Mouse (Mus musculus): ENCODE results near the gene Wfikkn1.
A peak's percentile ranks its signal among the peaks of the same experiment; 100 is the strongest.

The Wfikkn1 gene

DNA sequence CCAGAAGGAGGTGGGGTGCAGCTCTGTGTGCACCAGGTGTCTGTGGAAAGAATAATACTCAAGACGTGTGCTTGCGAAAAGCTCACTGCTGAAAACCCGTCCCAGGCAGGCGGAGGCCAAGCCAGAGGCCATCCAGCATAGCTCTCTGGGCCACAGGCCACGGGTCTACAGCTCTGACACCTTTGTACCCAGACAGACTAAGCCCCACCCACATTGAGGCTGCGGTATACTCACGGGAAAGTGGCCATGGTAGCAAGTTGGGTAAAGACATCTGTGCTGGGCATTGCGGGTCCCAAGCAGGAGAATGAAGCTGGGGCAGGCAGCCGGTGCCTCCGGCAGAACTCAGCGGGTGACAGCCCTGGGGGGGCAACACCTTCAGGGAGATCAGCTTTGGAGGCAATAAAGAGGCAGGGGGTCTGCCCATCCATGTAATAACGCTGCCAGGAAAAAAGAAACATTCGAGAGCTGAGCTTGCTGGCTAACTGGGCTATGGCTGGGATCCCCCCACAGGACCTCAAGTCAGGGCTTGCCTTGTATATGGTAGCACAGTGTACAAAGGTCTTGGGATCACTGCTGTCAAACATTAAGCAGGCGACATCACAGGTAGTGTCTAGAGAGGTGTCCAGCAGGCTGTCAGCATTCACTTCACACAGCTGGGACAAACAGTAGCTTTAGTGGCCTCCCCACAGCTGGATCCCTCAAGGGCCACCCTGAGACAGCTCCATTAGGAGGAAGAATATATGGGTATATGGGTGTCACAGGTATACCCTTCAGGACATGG, 41.0 kb downstream of the Wfikkn1 start:
- ATAC-seq (ENCODE audit: insufficient number of reproducible peaks, low FRiP score, low TSS enrichment), result no peak

DNA sequence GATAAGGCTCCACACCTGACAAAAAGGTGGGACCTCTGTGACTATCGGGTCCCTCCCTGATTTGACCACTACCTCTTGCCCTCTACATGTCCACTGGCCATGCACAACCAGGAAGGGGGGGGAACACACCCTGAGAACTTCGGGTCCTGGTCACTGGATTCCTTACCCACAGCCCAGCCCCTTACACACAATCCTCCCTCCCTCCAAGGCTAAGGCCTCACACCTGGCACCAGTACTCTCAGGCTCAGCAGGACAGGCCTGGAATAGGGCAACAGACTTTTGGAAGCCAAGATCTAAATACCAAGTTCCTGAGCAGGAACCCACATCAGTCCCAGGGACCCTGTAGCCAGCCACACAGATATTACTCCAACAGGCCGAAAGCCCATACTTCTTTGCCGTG, 41.8 kb downstream of the Wfikkn1 start:
- no peak for ATAC-seq (ENCODE audit: insufficient number of reproducible peaks, low FRiP score, low TSS enrichment)

DNA sequence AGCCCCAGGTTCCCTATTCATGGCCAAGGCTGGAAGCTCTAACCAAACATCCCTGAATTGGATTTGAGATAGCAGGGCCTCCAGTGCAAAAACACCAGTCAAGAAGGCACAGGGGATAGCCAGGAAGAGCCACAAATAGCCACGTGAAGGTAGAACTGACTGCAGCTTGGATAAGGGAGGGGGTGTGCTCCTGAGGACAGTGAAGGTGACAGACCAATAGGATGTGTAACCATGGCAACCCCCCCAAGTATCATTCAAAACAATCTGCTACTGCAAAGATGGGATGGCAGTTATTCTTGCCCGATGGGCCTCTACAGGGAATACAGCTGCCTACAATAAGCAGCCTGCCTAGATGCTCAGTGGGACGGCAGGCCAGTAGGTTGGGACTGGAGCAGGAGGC, 43.1 kb downstream of the Wfikkn1 start:
- no peak for ATAC-seq (ENCODE audit: insufficient number of reproducible peaks, low FRiP score, low TSS enrichment)

DNA sequence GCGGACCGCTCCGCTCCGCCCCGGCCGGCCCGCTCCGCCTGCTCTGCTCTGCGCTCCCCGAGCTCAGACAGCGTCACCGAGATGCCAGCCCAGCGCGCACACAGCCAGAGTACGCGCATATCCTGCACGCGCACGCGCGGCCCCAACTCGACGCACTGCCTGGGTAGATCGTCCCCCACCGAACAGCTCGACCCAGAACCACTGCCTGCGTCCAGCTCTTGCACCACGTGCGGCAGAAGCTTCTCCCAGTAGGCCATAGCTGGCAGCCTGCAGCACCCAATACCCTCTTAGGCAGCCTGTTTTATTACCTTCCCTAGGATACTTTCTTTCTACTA, 43.6 kb downstream of the Wfikkn1 start, which contains the start of gene Rhbdl1:
Rhbdl1 (minus strand) TSS at position 220 of the 335 bp plus-strand sequence.
- ATAC-seq (ENCODE audit: insufficient number of reproducible peaks, low FRiP score, low TSS enrichment), result peak; percentile 45; the same call in 1 of the 2 replicates

DNA sequence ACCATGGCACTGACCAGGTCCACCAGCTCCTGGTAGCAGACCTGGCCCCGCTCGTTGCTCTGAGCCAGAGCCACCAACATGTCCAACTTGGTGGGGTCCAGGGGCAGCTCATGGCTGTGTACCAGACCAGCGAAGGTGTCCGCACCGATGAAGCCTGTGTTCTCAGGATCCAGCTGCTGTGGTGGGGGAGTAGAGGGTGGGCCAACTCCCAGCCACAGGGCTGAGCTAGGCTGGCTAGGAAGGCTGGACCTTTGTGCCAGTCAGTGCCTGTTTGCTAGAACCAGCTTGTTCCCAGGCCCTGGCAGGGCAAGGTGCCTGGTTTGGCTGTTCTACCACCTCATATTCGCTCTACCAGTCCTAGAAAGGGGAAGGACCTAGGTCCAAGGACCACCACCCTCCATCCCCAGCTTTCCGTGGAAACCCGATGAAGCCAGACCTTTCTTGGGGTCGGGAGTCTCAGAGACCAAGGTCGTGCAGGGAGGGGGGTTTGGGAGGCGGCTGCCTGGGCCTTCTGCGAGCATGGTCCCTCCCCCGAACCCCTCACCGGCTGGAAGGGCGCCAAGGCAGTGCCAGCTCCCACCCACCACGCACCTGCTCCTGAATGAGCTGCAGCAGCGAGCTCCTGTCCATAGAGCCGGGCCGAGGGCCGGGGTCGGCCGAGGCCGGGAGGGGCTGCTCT, 44.1 kb downstream of the Wfikkn1 start:
- no peak for ATAC-seq (ENCODE audit: insufficient number of reproducible peaks, low FRiP score, low TSS enrichment)

DNA sequence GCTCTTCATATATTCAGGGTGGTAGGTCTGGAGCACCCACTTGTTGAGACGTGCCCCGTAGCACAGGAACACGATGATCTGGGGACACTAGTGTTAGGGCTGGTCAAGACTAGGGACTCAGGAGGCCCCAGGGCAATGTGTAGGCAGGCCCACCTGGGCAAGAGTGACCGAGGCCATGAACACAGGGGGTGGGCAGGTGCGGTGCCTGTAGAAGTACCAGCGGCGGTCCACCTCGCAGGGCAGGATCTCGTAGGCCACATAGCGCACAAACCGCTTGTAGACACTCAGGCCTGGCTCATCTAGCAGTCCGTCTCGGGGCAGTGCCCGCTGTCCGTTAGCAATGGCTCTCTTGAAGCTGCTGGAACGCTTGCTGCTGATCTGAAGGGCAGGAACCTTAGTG, 44.8 kb downstream of the Wfikkn1 start:
- no peak for ATAC-seq (ENCODE audit: insufficient number of reproducible peaks, low FRiP score, low TSS enrichment)

DNA sequence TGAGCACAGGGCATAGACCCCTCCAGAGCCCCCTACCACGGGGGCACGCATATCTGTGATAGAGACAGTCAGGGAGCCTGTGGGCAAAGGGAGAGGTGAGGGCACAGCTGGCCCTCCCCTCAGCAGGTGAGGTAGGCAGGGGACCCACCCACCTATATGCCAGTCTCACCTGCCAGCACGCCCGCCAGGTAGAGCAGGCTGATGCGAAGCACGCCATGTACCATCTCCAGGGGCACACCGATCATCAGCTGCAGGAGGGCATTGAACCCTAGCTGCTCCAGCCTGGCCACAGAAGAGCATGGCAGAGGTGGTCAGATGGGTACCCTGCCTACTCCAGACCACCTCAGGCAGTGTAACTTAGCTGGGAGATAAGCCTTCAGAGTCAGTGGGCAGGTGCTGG, 45.4 kb downstream of the Wfikkn1 start:
- no peak for ATAC-seq (ENCODE audit: insufficient number of reproducible peaks, low FRiP score, low TSS enrichment)

DNA sequence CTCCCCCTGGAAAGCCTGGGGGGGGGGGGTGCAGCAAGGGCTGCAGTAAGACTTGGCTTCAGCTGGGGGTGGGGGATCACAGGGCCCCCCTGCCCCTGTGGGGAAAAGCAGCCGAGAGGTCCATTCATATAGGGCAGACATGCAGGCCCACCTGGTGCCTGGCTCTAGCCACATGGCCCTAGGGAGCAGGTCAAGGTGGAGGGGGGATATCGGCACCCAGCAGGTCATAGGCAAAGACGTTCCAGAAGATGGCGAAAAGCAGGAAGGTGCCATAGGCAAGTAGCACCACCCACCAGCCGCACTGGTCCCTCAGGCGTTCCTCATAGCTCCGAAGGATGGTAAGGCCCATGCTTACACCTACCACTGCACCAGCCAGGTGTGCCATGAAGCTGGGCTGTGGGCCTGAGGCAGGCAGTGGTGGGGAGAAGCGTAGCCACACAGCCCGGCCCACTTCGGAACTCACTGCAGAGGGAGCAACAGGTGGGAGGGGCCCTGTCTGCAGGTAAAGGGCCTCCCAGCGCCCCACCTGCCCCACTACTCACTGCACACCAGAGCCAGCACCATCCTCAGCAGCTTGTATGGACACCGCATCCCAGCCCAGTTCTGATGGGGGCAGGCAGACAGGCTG, 45.9 kb downstream of the Wfikkn1 start:
- ATAC-seq (ENCODE audit: insufficient number of reproducible peaks, low FRiP score, low TSS enrichment), result no peak

DNA sequence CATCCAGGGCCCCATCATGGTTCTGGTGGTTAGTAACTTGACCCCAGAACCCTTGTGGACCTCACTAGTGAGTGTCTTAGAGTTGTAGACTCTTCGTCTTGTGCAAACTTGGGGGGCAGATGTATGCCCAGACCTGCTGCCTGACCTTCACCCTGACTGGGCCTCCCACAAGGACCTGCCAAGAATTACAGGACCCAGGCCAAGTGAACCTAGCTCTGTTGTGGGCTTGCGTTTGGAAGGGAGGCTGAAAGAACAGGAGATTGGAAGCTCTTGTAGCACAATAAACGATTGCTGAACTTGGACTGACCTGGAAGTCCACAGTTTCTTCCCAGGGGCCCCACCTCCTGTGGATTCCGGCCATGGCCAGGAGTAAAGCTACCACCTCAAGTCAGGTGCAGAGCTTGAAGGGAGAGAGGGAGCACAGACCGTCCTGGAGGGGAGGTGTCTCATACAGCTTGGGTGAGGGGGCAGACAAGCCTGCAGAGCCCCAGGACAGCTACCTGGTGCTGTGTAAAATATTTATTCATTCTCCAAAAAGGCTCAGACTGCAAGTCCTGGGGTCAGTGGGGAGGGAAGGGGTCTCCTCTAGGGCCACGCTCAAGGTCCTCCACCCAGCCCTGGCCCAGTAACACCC, 46.6 kb downstream of the Wfikkn1 start:
- no peak for ATAC-seq (ENCODE audit: insufficient number of reproducible peaks, low FRiP score, low TSS enrichment)

DNA sequence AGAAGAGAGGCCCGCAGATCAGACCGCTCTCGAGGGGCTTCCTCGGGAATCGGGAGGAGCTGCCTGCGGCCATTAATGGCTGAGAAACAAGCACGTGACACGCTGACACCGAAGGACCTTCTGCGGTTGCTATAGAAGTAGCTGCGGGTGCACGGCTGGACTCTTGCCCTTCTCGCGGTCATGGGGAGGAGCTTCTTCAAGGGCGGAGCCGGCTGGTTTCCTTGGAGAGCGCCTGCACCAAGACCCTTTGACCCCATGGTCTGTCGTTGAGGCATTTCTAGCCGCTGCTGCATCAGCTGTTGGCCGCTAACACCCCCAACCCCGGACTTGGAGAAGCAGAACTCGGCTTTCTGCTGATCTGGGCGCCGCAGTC, 47.4 kb downstream of the Wfikkn1 start, which contains the start of gene Stub1:
Stub1 (minus strand) TSS at position 114 of the 373 bp plus-strand sequence.
- ATAC-seq (ENCODE audit: insufficient number of reproducible peaks, low FRiP score, low TSS enrichment), result 0 out of 2 replicates have a peak, but pooled peaks have one; percentile 2

DNA sequence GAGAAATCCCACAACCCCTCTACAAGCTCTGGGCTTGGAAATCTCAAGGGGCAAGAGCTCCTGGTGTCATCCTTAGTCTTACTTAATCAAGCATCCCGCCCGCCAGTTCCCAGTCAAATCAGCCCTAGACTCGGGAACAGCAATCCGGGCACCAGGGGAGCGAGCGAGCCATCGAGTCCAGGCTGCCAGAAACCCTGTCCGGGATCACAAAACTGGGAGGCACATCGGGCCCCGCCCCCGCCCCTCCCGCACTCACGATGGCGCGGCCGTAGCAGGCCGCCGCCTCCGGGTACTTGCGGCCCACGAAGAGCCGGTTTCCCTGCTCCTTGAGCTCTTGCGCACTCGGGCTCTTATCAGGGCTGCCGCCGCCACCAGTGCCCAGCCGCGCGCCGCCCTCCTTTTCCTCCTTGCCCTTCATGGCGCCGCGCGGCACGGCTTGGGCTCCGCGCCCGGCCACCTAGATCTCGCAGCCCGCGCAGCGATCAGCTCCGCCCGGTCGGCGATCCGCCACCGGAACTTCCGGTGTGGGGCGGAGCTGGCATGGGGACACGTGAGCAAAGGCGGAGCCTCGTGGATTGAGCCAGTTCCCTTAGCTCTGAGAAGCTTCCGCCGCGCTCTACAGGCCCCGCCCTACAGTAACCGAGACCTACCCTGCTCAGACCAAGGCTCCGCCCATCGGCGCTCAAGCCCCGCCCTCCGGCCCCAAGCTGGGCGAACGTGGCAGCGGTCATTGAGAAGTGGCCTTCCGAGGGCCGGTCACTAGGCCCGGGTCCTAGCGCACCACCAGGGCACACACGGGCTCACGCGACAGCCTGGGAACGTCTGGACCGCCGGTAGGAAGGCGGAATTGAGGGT, 48.0 kb downstream of the Wfikkn1 start:
- ATAC-seq (ENCODE audit: insufficient number of reproducible peaks, low FRiP score, low TSS enrichment), result peak; percentile 62

DNA sequence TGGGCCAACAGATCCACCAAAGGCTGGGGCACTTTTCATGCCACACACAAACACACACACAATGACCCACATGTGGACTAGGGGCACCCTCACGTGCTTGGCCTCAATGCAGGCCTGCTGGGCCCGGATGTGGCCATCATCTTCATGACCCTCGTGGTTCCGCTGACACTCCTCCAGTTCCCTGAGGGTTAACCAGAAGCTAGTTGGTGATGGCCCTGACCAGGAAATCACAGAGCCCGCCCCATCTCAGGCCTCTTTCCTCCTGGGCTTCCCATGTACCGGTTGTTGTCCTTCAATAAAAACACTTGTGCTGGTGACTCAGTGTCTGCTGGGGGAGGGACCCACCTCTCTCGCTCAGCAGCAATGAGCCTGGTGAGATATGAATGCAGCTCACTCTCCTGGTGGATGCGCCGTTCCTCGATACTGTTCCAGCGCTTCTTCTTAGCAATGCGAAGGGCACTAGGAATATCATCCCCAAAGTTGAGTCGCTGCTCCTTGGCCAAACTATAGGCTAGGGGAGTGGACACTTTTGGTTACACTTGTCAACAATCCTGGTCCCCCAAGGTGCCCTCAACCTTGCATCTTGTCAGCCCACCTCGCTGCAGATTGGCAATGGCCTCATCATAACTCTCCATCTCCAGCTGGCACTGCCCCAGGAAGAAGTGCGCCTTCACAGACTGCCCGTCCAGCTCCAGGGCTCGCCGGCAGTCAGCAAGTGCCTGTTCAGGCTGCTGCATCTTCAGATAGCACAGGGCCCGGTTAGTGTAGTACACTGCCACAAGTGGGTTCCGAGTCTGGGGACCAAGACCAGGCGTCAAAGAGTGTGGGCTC, 49.0 kb downstream of the Wfikkn1 start:
- no peak for ATAC-seq (ENCODE audit: insufficient number of reproducible peaks, low FRiP score, low TSS enrichment)

DNA sequence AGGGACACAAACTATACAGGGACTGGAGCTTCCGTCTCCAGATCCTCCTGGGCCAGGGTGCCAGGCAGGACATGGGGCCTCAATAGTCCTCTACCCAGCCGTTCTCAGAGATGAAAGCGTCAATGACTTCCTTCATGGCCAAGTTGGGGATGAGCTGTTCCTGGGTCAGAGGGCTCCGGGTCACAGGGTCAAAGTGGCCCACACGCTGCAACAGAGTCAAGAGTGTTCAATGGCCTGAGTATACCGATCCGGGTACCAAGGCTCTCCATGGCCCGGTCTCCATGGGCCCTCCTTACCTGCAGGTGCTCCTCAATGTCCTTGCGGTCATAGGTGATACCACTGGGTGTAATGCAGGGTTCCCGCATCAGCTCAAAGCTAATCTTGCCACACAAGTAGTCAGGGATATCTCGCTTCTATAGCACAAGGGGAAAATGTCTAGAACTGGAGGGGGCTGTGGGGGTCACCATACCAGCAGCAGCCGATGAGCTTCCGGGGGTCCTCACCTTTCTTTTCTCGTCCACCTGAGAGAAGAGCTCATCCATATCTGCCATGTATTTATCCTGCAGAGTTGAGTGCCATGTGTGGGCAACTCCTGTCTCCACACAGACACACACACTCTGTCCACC, 49.7 kb downstream of the Wfikkn1 start:
- no peak for ATAC-seq (ENCODE audit: insufficient number of reproducible peaks, low FRiP score, low TSS enrichment)

DNA sequence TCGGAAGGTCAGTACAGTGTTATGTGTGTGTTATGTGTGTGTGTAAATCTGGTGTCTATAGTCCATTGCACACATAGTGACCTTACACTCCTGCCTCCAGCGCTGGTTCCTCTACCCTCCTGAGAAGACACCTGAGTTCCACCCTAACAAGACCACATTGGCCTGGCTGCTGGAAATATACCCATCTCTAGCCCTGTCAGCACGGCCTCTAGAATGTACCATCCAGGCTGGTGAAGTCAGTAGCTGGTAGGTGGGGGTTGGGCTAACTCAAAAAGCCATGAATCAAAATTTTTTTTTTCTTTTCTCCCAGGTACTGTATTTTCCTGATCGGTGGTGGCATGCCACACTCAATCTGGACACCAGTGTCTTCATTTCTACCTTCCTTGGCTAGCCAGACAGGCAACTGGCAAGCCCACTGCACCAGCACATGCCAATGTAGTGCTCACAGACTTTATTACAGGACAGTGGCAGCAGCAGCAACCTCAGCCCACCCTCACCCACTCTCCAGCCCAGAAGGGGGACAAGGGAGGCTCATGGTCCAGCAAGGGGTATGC, 50.4 kb downstream of the Wfikkn1 start:
- no peak for ATAC-seq (ENCODE audit: insufficient number of reproducible peaks, low FRiP score, low TSS enrichment)

DNA sequence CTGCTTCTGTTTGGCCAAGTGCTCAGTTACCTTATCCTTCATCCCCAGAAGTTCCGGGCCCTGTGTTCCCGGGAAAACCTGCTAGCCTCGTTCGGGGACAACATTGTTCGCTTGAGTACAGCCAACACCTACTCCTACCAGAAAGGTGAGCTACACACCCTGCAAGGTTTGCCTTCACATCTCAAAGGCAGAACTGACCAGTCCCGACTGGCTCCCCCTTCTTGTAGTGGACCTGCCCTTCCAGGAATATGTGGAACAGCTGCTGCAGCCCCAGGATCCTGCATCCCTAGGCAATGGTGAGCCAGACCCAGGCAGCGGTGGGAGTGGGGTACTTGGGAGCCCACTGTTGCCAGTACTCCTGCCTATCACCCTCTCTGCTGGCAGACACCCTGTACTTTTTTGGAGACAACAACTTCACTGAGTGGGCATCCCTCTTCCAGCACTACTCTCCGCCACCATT, 51.1 kb downstream of the Wfikkn1 start:
- no peak for ATAC-seq (ENCODE audit: insufficient number of reproducible peaks, low FRiP score, low TSS enrichment)

DNA sequence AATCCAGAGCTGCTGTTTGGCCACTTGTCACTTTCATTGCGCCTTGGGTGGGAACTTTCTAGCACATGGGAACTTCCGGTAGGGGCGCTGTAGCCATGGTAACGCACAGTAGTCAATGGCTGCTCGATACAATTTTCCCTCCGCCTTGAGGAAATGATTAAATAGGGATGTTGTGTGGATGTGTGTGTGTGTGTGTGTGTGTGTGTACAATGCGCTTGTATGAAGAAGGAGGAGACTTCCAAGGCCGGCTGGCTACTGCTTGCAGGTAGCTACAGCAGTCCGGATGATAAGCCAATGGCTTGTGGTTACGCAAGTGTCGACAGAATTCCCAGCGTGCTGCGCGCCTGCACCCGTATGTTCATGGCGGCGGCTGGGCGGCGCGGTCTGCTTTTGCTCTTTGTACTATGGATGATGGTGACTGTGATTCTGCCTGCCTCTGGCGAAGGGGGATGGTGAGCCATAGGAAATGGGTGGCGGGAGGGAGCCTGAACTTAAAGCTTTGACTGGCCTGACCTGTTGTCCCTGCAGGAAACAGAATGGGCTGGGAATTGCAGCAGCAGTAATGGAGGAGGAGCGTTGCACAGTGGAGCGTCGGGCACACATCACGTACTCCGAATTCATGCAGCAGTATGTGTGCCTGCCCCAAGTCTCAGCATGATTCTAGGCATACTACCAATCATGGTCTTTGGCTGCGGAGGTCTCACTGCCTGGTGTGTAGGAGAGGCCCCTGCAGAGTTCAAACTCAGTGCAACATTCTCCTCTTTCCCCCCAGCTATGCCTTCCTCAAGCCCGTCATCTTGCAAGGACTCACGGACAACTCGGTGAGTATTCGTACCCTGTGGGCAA, 51.7 kb downstream of the Wfikkn1 start, which contains the start of gene Jmjd8:
Jmjd8 (plus strand) TSS at position 156 of the 846 bp plus-strand sequence.
- peak; percentile 27; the same call in 1 of the 2 replicates for ATAC-seq (ENCODE audit: insufficient number of reproducible peaks, low FRiP score, low TSS enrichment)

DNA sequence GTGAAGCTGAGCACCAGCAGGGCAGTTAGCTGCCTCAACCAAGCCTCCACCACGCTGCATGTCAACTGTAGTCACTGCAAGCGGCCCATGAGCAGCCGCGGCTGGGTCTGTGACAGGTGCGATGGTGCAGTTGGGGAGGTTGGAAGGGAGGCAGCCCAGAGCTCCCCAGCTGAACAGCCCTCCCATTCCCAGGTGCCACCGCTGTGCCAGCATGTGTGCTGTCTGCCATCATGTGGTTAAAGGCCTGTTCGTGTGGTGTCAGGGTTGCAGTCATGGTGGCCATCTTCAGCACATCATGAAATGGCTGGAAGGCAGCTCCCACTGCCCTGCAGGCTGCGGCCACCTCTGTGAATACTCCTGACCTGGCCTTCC, 52.4 kb downstream of the Wfikkn1 start:
- no peak for ATAC-seq (ENCODE audit: insufficient number of reproducible peaks, low FRiP score, low TSS enrichment)
